Mouse (Mus musculus) spleen, adult 2 months (tissue): ENCODE data around the gene Mical3. TPM values are rescaled to one million over a fixed set of nuclear protein-coding genes. Genes with fewer than 3 reads are reported as not detected.

Experiments used
- DNase-seq, 2 experiments: peaks; one replicate each; pipeline versions ENCODE4 v3.0.0 to v3.0.0-alpha.2; 2012 to 2021; ENCODE audit warnings: low spot score in 2 of 2, low read depth in 1 of 2
- H3K27ac ChIP-seq: fragments of 200-500 bp; 2 replicates; pipeline ENCODE4 v1.5.1; 2012; ENCODE audit warnings: low read length, inconsistent platforms; ENCODE audit not compliant: insufficient read depth
- H3K27me3 ChIP-seq: fragments of 200-500 bp; 2 replicates; pipeline ENCODE4 v1.6.1; 2012; ENCODE audit warnings: mild to moderate bottlenecking, moderate library complexity, low read length, inconsistent platforms; ENCODE audit not compliant: control insufficient read depth, insufficient read depth
- H3K36me3 ChIP-seq: fragments of 200-500 bp; 2 replicates; pipeline ENCODE4 v1.6.1; 2012; ENCODE audit warnings: mild to moderate bottlenecking, low read length, inconsistent platforms; ENCODE audit not compliant: control insufficient read depth, insufficient read depth
- H3K4me1 ChIP-seq: fragments of 200-500 bp; 2 replicates; pipeline ENCODE4 v1.6.1; 2011; ENCODE audit warnings: inconsistent platforms; ENCODE audit not compliant: control insufficient read depth, insufficient read depth, insufficient read length
- H3K4me3 ChIP-seq: fragments of 200-500 bp; 2 replicates; pipeline ENCODE4 v1.5.1; 2011; ENCODE audit warnings: mild to moderate bottlenecking, inconsistent platforms; ENCODE audit not compliant: insufficient read depth, insufficient read length; ENCODE audit errors: extremely low read depth
- CTCF ChIP-seq: fragments of 200-500 bp; IDR thresholded peaks from 2 replicates; pipeline ENCODE4 v1.5.1; 2011; ENCODE audit warnings: mild to moderate bottlenecking, inconsistent platforms; ENCODE audit not compliant: insufficient read depth, insufficient read length, insufficient replicate concordance; ENCODE audit errors: extremely low read depth
- POLR2A ChIP-seq: fragments of 200-500 bp; IDR thresholded peaks from 2 replicates; pipeline ENCODE4 v1.6.1; 2011; ENCODE audit warnings: low read depth, low read length, inconsistent platforms
- WGBS: fragments of 180-500 bp; shearing (Covaris S2); methylation state at CpG from one replicate; pipeline ENCODE4 v1.1.7; 2018; 5-methylcytosine and 5-hydroxymethylcytosine counted together
- polyA plus RNA-seq: library from polyadenylated mRNA; depleted of rRNA; stranded (reverse); fragments of >200 nt; gene quantifications from 2 replicates; pipeline ENCODE4 v1.2.3, GENCODE M21; 2012

Gene Mical3
- polyA plus RNA-seq, 1 experiment: 11.2 TPM

DNA sequence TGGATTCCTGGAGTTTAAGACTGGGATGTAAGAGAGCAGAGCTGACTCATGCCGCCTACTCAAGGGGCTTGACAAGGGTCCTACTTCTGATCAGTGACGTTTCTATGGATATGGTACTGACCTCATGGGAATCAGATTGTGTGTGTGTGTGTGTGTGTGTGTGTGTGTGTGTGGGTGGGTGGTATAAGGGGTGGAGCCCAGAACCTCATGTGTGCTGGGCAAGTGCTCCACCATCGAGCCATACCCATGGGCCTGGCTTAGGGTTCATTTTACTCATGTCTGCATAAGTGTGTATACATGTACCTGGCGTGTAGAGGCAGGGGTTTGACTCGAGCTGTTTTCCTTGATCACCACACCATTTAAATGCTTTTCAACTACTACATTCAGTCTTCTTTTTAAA is 186.8 kb downstream of the Mical3 start:
- no peak for DNase-seq
- no peaks in the 10 kb centered on the region for H3K36me3 ChIP-seq

GRCm38 (mm10) chr6:120943551-120943950 is 187.2 kb downstream of the Mical3 start:
- H3K27ac ChIP-seq: no peak overlapping the region
- H3K4me3 ChIP-seq: no peak overlapping the region
- H3K4me1 ChIP-seq: no peaks in the 10 kb centered on the region
- DNase-seq: no peak
- no peak for TF ChIP-seq CTCF
- no peak for TF ChIP-seq POLR2A
- no peaks in the 10 kb centered on the region for H3K27me3 ChIP-seq
- H3K36me3 ChIP-seq: no peaks in the 10 kb centered on the region
- WGBS: 88% methylated on average over 10 of the region's 10 CpGs

More for the DNA sequence above, 186.8 kb downstream of the Mical3 start:
- Histone ChIP-seq H3K27me3 (no peaks in the 10 kb centered on the region), H3K4me1 (no peaks in the 10 kb centered on the region), H3K27ac (no peak overlapping the region), H3K4me3 (no peak overlapping the region)
- TF ChIP-seq CTCF (no peak), POLR2A (no peak)
- WGBS: 90% methylated on average over 5 of the region's 5 CpGs

- Histone ChIP-seq H3K36me3 (no peaks in the 10 kb centered on the region), H3K4me1 (no peaks in the 10 kb centered on the region), H3K27ac (no peak overlapping the region), H3K27me3 (no peaks in the 10 kb centered on the region), H3K4me3 (no peak overlapping the region)
- TF ChIP-seq POLR2A: no peak
- TF ChIP-seq CTCF: no peak
- DNase-seq: no peak
- whole genome bisulfite sequencing: 75% methylated on average over 2 of the region's 2 CpGs
Measured at GRCm38 (mm10) chr6:120943079-120943478, 187.7 kb downstream of the Mical3 start.

DNA sequence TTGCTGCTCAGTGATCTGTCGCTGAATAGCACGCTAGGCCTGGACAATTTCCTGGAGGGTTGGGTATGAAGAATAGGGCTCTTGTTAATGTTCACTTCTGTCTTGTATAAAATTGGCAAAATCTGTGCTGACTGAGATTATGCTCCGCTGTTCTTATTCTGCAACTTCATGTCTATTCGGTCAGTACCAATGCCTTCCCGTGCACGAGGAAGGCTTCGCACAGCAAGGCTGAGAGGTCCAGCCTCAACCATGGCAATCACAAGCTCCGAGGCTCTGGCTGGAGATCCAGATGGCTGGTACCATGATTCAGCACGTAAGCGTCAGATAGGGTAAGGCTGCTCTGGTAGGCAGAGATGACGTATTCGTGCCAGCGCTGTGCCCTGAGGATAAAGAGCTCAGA is 189.2 kb downstream of the Mical3 start:
- no peak for DNase-seq
- Histone ChIP-seq H3K4me1 (no peaks in the 10 kb centered on the region; the same call in 1 of the 2 replicates), H3K36me3 (no peaks in the 10 kb centered on the region), H3K27ac (no peak overlapping the region), H3K4me3 (no peak overlapping the region), H3K27me3 (no peaks in the 10 kb centered on the region)
- 93% methylated on average over 13 of the region's 13 CpGs for WGBS
- TF ChIP-seq POLR2A (no peak), CTCF (no peak)

- no peak for TF ChIP-seq POLR2A
- TF ChIP-seq CTCF: no peak
- Histone ChIP-seq H3K4me1 (no peaks in the 10 kb centered on the region; the same call in 1 of the 2 replicates), H3K4me3 (no peak overlapping the region), H3K36me3 (no peaks in the 10 kb centered on the region), H3K27ac (no peak overlapping the region), H3K27me3 (no peaks in the 10 kb centered on the region)
- WGBS: 95% methylated on average over 7 of the region's 7 CpGs
- DNase-seq: no peak
Measured at GRCm38 (mm10) chr6:120941084-120941481, 189.7 kb downstream of the Mical3 start.

GRCm38 (mm10) chr6:120940446-120941083 is 190.2 kb downstream of the Mical3 start:
- no peak for TF ChIP-seq CTCF
- Histone ChIP-seq H3K27ac (no peak overlapping the region), H3K4me3 (no peak overlapping the region), H3K36me3 (no peaks in the 10 kb centered on the region), H3K27me3 (no peaks in the 10 kb centered on the region), H3K4me1 (no peaks in the 10 kb centered on the region; the same call in 1 of the 2 replicates)
- WGBS: 88% methylated on average over 7 of the region's 7 CpGs
- no peak for DNase-seq

DNA sequence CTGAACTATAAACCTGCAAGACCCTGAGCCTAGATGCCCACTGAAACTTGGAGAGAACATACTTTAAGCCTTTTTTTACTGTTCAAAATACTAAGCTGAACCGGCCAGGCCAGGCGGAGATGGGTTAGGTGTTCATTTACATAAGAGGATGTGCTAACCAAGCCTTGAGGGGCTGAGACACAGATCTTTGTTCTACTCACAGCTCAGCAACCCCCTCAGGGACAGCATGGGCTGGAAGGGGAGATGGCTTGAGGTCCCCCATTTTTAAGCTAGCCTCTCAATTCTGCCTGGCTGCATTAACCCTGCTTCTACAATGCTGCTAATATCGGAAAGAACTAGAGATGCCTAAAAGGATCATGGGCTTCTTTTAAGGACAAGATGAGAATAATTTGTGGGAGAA is 191.0 kb downstream of the Mical3 start:
- H3K36me3 ChIP-seq: no peaks in the 10 kb centered on the region
- 67% methylated on average over 3 of the region's 3 CpGs for WGBS

More for the DNA sequence above, 191.0 kb downstream of the Mical3 start:
- Histone ChIP-seq H3K27ac (peak overlapping the region; percentile 65), H3K4me3 (no peak overlapping the region), H3K4me1 (no peaks in the 10 kb centered on the region; the same call in 1 of the 2 replicates), H3K27me3 (no peaks in the 10 kb centered on the region)
- TF ChIP-seq POLR2A (no peak), CTCF (no peak)
- no peak for DNase-seq
